Mouse (Mus musculus) layer of hippocampus, postnatal 25 days (tissue): ENCODE measurements around the gene Cfd. TPM values are rescaled to one million over a fixed set of nuclear protein-coding genes. Genes with fewer than 3 reads are reported as not detected.

Experiments
- DNase-seq, 2 experiments: peaks; one replicate each; pipeline ENCODE4 v3.0.0; 2022; ENCODE audit warnings: mixed read lengths in 2 of 2, low spot score in 1 of 2; ENCODE audit errors: extremely low spot score in 1 of 2
- total RNA-seq, 2 experiments: library from RNA; stranded (reverse); gene quantifications; 2 replicates each; pipeline ENCODE4 v1.2.3; 2021

The Cfd gene
- total RNA-seq, 2 experiments from 2014 or later, result not detected

DNA sequence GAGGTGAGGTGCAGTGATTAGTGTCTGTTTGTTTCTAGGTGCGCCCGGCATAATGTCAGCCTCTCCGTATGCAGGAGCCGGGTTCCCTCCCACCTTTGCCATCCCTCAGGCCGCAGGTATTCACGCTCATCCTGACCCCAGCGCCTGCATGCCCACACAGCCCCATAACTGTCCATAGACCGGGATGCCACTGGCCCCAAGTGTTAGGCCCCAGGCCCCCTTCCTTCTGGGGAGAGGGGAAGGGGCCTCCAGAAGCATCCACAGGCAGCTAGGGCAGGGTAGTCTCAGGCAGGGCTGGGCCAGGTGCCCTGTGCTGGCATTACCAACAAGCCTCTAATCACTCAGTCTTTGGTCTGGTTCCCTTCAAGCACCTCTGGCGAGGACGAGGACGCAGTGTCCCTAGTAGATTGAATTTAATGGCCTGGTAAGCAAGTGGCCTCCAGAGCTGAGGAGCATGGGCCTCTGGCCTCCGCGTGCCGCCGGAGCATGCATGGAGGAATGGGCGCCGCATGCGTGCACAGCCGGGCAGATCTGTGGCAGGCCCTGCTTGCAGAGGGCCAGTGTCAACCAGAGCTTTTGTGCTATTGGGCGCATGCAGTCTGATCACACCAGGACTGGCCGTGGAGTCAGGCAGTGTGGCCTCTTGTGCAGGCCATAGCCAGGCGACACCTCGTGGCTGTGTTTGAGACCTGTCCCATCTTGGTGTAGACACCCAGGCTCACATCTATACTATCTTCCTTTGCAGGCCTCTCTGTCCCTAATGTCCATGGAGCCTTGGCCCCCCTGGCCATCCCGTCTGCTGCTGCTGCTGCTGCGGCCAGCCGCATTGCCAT is 30.4 kb upstream of the Cfd start:
- DNase-seq, result no peak

DNA sequence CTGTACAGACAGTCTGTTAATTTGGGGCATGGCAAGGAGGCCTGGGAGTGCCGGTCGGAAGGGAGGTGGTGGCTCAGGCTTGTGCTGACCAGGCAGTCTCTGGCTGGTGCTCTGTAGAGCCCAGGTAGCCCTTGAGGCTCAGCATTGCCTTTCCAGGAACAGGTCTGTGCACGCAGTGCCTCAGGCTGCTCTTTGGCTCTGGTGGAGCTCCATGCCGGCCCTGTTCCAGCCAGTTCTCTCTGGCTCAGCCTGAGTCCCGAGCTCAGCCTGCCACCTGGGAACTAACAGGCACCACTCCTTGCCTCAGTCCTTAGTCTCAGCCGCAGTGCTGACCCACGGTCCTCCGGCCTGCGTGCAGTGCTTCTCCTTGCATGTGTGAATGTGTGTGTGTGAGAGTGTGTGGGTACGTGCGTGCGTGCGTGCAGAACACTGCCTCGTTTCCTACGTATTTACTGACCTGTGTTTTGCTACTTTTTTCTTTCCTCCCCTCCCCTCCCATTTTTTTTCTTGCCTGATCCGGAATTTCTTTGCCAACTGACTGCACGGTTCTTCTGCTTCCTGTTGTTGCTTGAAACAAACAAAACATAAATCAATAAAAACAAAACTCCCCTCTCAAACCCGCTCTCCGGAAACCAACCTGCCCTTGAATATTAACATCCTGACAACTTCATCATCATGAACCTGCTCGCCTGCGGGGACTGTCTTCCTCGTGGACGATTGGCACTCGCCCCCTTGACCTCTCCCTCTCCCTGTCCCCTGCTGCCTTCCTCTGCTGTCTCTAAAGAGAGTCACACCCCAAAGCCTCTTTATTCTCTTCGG is 29.2 kb upstream of the Cfd start:
- no peak for DNase-seq

DNA sequence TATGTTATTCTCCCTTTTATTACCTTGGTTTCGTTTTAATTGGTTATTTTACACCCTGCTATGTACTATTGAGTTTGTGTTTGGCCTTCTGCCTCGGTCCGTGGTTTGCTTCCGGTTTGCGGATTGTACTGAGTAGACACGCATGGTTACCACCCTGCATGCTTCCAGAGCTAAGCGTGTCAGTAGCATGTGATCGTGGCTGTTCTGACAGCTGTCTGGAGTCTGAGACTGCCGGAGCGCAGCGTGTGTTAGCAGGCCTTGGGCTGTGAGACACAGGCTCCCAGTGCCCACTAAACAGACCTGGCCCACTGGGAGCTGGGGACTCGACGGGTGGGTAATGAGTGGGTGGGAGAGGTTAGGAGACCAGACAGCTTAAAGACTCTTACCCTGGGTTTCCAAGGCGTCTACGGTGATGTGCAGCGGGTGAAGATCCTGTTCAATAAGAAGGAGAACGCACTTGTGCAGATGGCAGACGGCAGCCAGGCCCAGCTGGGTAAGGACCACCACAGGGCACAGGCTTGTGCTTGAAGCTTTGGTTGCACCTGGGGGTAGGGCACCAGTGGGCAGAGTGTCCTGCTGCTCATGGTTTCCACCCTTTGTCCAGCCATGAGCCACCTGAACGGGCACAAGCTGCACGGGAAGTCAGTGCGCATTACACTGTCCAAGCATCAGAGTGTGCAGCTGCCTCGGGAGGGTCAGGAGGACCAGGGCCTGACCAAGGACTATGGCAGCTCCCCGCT is 28.4 kb upstream of the Cfd start:
- DNase-seq, result no peak

DNA sequence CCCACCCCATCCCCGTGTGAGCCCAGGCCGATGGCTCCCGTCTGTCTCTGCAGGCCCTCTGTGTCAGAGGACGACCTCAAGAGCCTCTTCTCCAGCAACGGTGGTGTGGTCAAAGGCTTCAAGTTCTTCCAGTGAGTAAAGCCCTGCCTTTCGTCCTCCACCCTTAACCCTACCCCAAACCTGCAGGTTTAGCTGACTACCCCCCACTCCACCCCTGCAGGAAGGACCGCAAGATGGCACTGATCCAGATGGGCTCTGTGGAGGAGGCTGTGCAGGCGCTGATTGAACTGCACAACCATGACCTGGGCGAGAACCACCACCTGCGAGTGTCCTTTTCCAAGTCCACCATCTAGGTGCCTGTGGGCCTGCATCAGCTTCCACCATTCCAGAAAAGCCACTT is 27.7 kb upstream of the Cfd start:
- DNase-seq, result no peak

DNA sequence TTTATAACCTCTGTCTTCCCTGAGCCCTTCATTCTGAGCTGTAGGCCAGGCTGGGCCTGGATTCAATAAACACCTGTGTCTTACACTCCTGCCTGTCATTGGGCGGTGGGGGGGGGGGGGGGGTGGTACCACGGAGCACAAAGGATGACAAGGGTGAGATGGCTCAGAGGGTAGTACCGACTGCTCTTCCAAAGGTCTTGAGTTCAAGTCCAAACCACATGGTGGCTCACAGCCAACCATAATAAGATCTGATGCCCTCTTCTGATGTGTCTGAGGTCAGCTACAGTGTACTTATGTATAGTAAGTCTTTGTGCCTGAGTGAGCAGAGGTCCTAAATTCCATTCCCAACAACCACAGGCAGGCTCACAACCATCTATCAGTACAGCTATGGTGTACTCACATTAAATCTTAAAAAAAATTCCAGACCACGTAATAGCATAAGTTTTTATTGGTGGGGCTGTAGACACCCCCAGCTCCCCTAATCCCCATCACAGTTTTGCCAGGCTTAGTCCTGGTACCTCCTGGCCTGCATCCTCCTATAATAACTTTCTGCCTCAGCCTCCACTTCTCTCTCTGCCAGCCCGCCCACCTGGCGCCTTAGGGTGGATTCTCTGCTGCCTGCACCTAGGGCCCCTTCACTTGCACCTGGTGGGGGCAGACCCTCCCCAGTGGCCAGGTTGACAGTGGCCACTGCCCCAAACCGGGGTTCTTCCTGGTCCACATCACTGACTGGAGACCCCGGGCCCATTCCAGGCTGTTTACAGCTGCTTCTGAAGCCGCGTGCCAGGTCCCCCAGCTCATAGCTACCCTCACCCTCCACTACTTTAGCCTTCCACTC is 26.1 kb upstream of the Cfd start:
- DNase-seq, result no peak

DNA sequence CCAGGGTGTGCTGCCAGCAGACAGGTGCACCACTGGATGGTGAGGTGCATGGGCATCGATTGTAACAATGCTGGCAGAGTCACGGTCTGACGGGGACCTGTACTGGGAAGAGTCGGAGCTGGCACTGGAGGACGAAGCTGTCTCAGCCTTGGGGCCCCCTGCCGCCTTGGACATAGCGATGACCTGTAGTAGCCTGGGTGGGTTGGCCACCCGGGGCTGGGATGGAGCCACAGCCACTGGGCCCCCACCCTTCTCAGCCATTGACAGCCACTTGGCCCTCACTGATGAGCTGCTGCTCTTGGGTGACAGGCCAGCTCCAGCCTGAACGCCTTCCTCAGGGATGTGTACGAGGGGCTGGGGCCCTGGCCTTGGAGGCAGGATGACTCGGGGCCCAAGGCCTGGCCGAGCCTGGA is 25.5 kb upstream of the Cfd start:
- DNase-seq, result no peak

DNA sequence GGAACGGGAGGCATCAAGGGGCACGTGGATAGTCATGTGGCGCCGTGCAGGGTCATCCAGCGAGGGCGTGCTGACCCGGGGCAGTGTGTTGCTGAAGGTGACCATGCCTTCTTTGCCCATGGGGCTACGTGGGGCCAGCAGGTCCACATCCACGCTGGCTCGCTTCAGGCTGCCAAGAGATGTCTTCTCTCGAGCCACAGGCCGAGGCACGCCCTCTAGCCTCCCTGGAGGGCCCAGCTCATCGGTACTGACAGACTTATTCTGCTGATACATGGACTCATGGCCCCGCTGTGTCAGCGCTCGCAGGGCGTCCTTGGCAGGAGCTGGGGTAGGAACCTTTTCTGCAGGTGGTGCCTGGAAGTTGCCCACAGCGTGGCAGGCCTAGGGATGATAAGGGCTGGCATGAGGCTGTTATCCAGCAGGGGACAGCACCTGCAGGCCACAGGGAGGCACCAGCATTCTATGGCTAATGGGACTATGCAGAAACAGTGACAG is 24.8 kb upstream of the Cfd start:
- no peak for DNase-seq

DNA sequence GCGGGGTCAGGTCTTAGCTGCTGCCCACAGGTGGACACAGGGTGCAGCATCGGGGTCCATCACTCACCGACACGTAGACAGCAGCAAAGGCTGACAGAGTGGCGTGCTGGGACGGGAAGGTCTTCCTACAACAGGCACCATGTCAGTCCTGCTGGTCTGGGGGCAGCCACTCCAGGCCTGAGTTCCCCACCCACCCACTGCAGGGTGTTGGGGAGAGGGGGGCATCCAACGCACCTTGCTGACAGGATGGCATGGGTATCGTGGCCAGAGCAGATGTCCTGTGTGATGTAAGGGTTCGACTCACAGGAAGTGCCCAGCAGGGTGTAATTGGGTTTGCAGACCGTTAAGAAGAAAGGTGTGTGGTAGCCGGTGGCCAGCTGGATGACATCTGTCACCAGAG is 24.1 kb upstream of the Cfd start:
- DNase-seq, result no peak

DNA sequence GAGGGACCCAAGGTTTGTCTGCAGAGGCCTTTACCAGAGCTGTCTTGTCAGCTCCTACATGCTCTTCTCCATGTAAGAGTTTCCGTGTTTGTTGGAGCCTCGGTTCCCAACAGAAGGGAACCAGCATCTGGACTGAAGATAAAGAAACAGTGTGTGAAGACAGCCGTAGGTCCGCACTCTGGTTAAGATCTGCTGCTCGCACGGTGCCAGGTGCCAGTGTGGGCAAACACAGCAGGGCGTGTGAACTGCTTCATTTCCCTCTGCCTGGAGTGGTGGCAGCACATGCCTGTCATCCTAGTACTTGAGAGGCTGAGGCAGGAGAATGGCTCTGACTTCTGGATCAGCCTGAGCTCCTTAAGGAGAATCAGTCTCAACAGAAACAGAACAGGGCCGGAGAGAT is 18.8 kb upstream of the Cfd start:
- no peak for DNase-seq

DNA sequence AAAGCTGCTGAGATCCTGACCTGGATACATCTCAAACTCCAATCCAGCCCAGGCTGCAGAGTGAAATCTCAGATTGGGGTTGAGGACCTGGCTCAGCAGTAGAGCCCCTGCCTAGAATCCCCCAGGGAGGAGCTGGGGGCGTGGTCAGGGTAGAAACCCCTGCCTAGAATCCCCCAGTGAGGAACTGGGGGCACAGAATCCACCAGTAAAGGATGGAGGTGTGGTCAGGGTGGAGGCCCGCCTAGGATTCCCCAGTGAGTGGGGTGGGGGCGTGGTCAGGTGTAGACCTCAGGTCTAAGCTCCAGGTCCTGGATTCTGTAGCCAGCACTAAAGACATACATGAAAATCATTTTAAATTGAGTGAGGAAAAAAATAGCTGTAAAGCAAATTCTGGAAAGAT is 17.8 kb upstream of the Cfd start:
- DNase-seq, result no peak

DNA sequence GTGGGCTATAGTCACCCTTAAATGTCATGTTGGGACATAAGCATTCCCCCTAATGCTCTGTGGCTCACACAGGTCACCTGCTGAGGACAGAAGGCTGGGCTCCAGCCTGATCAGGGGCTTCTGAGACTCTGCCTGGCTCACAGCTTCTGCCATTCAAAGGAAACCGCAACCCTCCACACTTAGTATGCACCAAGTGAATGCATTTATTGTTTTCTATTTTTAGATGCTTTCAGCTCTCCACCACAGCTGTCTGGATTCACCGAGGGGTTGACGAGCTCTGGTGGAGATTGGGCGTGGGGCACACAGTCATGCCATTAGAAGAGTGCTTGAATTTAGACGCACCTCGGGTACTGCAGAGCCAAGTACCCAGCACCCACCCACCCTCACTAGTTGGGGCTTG is 17.3 kb upstream of the Cfd start:
- DNase-seq, result no peak

DNA sequence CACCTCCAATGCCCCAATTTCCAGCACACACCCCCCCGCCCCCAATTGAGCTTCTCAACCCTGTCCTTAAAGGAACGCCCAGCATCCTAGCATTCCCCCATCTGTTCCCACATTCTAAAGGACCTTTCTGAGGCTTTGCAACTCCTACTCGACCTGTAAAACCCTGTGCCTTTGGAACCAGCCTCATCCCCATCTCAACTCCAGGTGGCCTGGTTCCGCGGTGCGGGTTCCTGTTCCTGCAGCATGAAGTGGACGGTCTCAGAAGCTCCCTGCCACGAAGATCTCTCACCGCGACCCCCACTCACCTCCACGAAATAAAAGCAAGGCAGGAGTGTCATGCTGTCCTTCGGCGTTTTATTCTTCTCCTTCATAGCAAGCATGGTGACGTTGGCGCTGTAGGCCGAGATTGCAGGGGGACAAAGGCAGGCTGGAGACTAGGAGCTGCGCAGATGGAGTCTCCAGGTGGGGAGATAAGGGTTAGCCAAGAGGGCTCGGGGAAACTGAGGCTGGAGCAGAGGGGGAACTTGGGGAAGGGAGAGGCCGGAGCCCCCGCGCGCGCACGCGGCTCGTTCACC is 16.9 kb upstream of the Cfd start:
- DNase-seq, result no peak

DNA sequence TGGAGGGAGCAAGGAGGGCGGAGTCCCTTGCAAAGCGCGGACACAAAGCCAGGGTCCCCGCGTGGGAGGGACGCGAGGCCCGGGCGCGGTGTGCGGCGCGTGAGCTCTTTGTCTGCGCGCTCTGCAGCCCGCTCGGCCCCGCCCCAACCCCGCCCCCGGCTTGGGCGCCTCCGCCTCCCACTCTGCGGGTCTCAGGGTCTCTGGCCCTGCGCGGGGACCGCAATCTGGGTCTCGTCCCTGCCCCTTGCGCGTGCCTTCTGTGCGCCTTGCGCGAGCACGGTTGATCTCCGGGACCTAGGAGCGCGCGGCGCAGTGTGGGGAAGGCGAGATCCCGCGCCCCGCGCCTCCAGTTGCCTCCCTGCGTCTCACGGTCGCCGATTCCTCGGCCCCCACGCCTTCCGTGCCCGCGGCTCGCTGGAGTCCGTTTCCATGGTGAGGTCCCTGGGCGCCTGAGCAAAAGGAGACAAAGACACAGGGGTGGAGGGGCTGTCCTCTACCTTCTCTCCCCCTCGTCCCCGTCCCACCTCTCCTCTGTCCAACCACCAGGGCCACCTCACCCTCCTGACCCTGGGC is 16.3 kb upstream of the Cfd start, which contains the start of the genes Prtn3 and Plppr3:
TSS of gene Prtn3 (plus strand) at position 187 of the 573 bp plus-strand sequence.
TSS of gene Plppr3 (minus strand) at position 345 of the 573 bp plus-strand sequence.
- DNase-seq, result no peak

DNA sequence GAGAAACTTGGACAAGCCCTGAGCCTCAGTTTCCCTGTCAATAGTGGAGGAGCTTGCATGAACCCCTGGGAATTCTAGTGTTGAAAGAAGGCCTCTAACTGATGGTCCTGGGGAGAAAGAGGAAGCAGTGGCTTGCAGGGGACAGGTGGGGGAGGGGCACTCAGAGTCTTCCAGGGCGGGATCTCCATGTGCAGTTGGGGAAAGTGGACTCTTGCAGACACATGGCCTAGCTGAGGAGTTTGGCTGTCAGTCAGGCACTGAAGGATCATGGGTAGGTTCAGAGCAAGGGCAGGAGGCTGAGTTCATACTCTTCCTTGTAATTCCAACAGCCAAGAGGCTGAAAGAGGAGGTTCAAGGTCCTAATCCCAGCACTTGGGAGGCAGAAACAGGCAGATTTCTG is 13.5 kb upstream of the Cfd start:
- no peak for DNase-seq

DNA sequence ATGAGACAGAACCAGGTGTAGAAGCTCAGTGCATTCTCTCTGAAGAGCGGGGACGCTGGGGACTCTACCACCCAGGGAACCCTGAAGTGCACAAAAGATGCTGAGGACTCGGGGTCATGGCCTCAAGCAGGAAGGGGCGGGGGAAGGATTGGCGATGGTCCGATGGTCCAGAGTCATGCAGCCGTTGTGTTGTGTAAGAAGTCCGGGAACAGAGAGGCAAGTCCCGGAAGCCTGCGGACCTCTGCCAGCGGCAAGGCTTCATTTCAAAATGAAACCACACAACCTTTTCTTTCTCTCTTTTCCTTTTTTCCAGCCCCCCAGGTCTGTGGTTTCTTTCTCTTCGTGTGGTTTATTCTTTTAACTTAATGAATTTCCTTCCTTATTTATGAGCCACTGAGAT is 12.9 kb upstream of the Cfd start:
- DNase-seq, result no peak

DNA sequence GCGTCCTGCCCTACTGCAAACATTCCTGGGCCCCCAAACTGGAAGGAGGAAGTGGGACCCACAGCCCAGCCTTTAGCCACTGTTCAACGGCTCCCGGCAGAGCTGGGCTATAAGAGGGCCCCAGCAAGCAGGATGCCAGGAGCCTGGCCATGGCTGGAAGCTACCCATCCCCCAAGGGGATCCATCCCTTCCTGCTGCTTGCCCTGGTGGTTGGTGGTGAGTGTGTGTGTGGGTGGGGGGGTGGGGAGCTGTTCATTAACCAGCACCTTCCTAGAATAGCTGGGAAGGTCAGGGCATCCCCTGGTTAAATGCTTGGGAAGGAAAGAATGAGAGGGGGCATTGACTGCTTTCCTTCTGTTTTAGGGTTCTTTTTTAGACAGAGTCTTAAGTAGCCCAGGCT is 11.1 kb upstream of the Cfd start:
- no peak for DNase-seq

DNA sequence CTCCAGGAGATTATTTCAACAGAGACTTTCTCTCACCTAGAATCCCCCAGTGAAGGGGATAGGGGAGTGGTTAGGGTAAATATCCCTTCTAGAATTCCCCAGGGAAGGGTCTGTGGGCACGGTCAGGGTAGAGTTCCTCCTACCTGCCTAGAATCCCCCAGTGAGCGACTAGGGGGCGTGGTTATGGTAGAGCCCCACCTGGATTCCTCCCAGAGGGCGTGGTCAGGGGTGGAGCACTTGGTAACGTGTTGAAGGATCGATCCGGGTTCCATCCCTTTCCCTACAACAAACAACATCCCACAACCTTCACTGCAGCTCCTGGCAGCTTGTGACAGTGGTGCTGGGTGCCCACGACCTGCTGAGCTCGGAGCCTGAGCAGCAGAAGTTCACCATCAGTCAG is 9.9 kb upstream of the Cfd start:
- DNase-seq, result no peak

DNA sequence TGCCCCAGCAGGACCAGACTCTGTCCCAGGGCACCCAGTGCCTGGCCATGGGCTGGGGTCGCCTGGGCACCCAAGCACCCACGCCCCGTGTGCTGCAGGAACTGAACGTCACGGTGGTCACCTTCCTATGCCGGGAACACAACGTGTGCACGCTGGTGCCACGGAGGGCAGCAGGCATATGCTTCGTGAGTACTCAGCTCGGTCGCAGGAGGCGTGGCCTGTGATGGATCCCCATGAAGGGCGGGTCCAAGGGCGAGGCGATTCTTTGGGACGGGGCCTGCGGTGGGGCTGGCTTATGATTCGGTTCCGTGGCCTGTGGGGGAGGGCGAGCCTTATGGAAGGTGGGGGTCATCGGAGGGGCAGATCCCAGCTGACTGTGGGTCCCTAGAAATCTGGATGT is 8.7 kb upstream of the Cfd start:
- DNase-seq, result no peak
